Mouse (Mus musculus): Measurements from ENCODE around the gene Fam83b.

- TF ChIP-seq GABPA (IDR thresholded peaks at IDR 0.05; ENCODE audit: insufficient replicate concordance, low read depth, low read length) (no peak), POLR2A (IDR thresholded peaks at IDR 0.05; ENCODE audit: low read depth, low read length) (no peak), CTCF (conservative IDR thresholded peaks at IDR 0.05 in 1 of 2, IDR thresholded peaks at IDR 0.05 in 1 of 2; ENCODE audit: low read depth in 2 of 2, low read length in 2 of 2) (peak in 1 of 2 experiments; percentile 61; a peak in 2 of 4 replicates), EP300 (IDR thresholded peaks at IDR 0.05; ENCODE audit: low read length) (no peak), TCF12 (IDR thresholded peaks at IDR 0.05; ENCODE audit: low read depth, low read length) (no peak), JUND (conservative IDR thresholded peaks at IDR 0.05; ENCODE audit: low read depth, low read length) (no peak), USF2 (conservative IDR thresholded peaks at IDR 0.05; ENCODE audit: low read depth, low read length) (no peak), ELF1 (IDR thresholded peaks at IDR 0.05; ENCODE audit: low read depth, low read length) (no peak), IRF4 (IDR thresholded peaks at IDR 0.05; ENCODE audit: low read depth, low read length) (no peak), RCOR1 (conservative IDR thresholded peaks at IDR 0.05; ENCODE audit: low read depth, low read length) (no peak), E2F4 (IDR thresholded peaks at IDR 0.05; ENCODE audit: insufficient replicate concordance, low read depth, low read length) (no peak), NRF1 (IDR thresholded peaks at IDR 0.05; ENCODE audit: low read depth, low read length) (no peak)
These were observed 105.4 kb downstream of the Fam83b start for GRCm38 (mm10) chr9:76461547-76461946.
